Mouse (Mus musculus) cerebral cortex, adult 2 months (tissue): ENCODE measurements around the gene Dxo.

Source experiments
- whole genome bisulfite sequencing: fragments of 180-500 bp; shearing (Covaris S2); methylation state at CpG from one replicate; pipeline ENCODE4 v1.1.7; 2018; 5-methylcytosine and 5-hydroxymethylcytosine counted together

Gene Dxo

DNA sequence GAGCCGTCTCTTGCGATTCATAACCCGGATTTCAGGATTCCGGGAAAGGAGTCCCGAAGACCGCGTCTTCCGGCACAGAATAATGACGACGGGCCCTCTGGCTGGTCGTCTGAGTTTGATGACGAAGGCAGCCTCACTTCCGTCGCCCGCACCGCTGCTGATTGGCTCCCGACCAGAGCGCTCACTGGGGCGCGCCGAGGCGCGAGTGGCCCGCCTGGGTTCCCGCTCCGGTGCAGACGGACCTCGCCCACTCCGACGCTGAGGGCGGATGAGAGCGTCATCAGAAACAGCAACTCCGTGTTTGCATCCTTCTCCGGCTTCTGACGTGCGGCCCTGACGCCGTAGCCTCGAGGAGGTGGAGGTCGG is at the start of gene Dxo, which contains the start of gene Stk19:
Gene Dxo (plus strand): TSS at position 164 of the 366 bp plus-strand sequence.
Gene Stk19 (minus strand): TSS at position 90 of the 366 bp plus-strand sequence.
- WGBS = under 1% methylated on average over 40 of the region's 40 CpGs

- WGBS = 87% methylated on average over 10 of the region's 10 CpGs
Observed at GRCm38 (mm10) chr17:34795016-34795415, 41.8 kb upstream of the Dxo start.

GRCm38 (mm10) chr17:34795633-34796032 is 41.2 kb upstream of the Dxo start:
- 63% methylated on average over 9 of the region's 9 CpGs for WGBS

- 91% methylated on average over 8 of the region's 8 CpGs for WGBS
Observed at GRCm38 (mm10) chr17:34796311-34797140, 40.3 kb upstream of the Dxo start.

- 89% methylated on average over 10 of the region's 10 CpGs for WGBS
Observed at GRCm38 (mm10) chr17:34797211-34797995, 39.4 kb upstream of the Dxo start.

GRCm38 (mm10) chr17:34798071-34798470 is 38.7 kb upstream of the Dxo start:
- 90% methylated on average over 7 of the region's 7 CpGs for WGBS

- 94% methylated on average over 17 of the region's 17 CpGs for WGBS
Observed at GRCm38 (mm10) chr17:34798866-34799530, 37.8 kb upstream of the Dxo start.

DNA sequence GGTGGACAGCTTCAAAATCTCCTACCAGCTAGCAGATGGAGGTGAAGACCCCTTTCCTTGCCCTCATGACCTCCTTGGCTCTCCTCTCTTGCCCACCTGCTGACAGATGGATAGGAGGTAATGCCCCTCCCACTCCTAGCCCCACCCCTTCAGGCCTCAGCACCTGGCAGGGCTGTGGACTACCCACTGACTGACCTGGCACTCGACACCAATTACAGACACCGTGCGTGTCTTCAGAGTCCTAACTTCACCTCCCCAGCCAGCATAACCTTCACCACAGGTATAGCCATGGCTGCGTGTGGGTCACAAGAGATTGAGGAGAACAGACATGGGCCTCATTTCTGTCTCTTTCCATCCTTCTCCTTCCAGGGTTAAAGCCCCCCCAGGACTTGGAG is 37.3 kb upstream of the Dxo start:
- WGBS = 89% methylated on average over 4 of the region's 4 CpGs

DNA sequence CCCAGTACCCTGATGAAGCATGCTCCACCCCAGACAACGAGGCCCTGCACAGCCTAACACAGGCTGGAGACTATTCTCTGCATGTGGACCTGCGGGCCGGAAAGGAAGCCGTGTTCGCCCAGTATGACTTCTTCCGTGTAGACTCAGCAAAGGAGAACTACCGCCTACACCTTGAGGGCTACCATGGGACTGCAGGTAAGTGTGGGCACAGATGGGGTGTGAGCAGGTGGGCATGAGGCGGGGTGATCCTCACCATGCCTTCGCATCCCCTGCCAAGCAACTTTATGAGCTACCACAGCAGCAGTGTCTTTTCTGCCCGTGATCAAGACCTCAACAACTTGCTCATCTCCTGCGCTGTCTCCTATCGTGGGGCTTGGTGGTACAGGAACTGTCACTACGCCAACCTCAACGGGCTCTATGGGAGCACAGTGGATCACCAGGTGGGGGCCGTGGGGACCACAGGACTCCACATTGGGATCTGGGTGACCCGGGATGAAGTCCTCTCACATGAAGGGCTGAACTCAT is 36.0 kb upstream of the Dxo start:
- WGBS = 93% methylated on average over 16 of the region's 16 CpGs

DNA sequence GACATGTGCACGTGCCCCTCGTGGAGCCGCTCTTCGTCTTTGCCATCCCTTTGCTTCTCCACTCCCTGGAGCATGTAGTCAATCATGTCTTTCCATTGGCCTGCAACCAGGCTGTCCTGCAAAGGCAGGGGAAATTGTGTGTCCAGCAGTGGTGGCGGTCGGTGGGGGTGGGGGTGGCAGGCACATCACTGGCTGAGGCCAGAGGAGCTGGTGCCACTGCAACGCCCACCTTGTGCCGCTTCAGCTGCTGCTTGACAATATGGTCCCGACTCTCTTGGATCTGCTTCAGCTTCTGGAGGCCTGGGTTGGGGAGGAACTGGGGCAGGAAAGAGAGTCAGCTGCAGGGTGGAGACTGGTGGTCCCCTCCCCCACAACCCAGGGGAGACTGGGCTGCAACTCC is 34.1 kb upstream of the Dxo start:
- 89% methylated on average over 9 of the region's 9 CpGs for WGBS

GRCm38 (mm10) chr17:34803367-34803766 is 33.5 kb upstream of the Dxo start:
- WGBS = 91% methylated on average over 6 of the region's 6 CpGs

- WGBS = 86% methylated on average over 4 of the region's 6 CpGs
Observed at GRCm38 (mm10) chr17:34804301-34804700, 32.5 kb upstream of the Dxo start, which contains the start of gene Cyp21a1. Gene Cyp21a1 (minus strand): TSS chr17:34804561.

DNA sequence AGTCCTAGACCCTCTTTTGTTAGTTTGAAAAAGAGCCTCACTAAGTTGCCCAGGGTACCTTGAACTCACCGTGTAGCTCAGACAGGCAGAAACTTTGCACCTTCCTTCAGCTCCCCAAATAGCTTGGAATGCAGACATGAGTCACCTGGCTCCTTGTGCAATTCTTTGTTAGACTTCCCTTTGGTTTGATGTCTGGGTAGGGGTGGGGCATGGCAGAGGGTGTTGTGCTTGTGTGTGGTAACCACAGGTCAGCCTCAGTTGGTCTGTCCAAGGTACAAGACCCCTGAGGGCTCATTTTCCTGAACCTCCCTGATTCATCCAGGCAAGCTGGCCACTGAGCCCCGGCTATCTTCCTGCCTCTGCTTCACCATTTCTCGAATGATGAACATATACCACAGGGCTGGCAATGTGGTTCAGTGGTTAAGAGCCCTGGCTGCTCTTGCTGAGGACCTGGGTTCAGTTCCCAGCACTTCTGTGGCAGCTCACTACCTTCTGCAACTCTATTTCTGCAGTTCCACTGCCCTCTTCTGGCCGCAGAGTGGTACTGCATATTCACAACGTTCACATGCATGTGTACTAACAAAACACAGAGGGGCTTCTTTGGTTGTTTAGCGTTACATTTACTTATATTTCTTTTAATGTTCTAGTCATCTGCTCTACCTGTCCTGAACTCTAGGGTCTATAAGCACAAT is 31.8 kb upstream of the Dxo start:
- WGBS = 75% methylated on average over 6 of the region's 6 CpGs

GRCm38 (mm10) chr17:34807176-34807575 is 29.6 kb upstream of the Dxo start:
- 76% methylated on average over 3 of the region's 3 CpGs for WGBS

DNA sequence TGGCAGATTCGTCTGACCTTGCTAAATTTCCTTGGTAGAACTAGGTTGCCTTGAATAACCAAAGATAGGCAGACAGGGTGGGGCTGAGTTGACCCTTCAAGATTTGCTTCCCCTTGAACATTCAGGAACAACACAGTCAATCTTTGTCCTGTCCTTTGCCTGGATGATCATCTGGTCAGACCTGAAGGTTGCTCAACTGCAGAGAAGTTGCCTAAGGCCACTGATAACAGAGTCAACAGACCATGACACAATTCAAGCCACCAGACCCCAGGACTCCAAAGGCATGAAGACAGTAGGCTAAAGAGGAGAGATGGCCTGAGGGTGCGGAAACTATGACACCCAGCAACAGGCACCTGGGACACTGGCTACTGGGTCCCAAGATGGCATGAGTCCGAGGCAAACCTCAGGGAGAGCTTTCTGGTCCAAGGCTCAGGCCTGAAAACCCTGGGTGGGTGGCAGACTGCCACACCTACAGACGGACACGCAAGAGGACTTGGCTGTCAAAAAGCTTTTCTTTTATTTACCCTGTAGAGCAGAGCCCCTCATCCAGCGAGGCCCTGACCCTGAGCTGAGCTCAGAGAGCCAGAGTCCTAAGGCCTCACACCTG is 28.1 kb upstream of the Dxo start:
- WGBS = 86% methylated on average over 6 of the region's 6 CpGs

GRCm38 (mm10) chr17:34810411-34810810 is 26.4 kb upstream of the Dxo start:
- WGBS = 88% methylated on average over 5 of the region's 5 CpGs

DNA sequence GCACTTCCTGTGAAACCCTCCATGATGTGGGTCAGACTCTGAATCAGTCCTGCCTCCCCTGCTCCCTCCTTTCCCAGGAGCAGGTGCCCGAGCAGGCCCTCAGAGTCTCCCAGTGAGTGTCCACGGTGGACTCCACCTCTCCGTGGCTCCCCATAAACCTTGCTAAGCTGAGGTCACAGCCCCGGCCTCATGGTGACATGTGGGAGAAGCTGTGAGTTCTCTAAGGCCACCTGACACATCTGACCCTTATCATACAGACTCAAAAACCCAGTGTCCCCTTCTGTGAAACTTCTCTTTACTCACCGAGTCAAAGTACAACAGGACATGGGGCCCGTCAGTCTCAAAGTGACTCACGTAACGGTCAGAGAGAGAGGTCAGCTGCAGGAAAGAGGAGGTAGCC is 26.0 kb upstream of the Dxo start:
- 90% methylated on average over 8 of the region's 8 CpGs for WGBS

DNA sequence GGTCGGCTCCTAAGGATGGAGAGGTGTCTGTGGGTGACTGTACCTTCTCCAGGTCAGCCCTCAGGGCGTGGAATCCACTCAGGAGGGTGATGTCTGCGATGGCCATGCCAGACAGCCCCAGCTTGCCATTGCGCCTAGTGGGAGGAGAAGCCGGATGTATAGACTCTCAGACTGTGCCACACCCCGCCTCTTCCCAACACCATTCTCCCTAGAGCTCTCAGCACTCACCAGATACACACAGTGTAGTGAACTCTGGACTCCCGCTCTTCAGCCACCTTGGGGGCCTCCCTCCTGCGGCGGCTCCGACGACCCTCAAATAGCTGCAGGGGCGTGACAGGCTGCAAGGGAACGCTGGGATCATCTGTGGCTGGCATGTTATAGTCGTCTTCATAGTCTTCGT is 25.5 kb upstream of the Dxo start:
- WGBS = 83% methylated on average over 15 of the region's 15 CpGs

- WGBS = 65% methylated on average over 12 of the region's 12 CpGs
Observed at GRCm38 (mm10) chr17:34813747-34814146, 23.1 kb upstream of the Dxo start.

GRCm38 (mm10) chr17:34814818-34815370 is 21.9 kb upstream of the Dxo start:
- WGBS = 87% methylated on average over 7 of the region's 7 CpGs

- WGBS = 97% methylated on average over 1 of the region's 1 CpGs
Observed at GRCm38 (mm10) chr17:34830776-34831175, 6.0 kb upstream of the Dxo start.
